Mouse (Mus musculus) spleen, adult 2 months (tissue): Measurements from ENCODE around the gene Col4a6.

Source experiments
- CTCF ChIP-seq: fragments of 200-500 bp; IDR thresholded peaks from 2 replicates; pipeline ENCODE4 v1.5.1; 2011; ENCODE audit warnings: mild to moderate bottlenecking, inconsistent platforms; ENCODE audit not compliant: insufficient read depth, insufficient read length, insufficient replicate concordance; ENCODE audit errors: extremely low read depth
- POLR2A ChIP-seq: fragments of 200-500 bp; IDR thresholded peaks from 2 replicates; pipeline ENCODE4 v1.6.1; 2011; ENCODE audit warnings: low read depth, low read length, inconsistent platforms

DNA sequence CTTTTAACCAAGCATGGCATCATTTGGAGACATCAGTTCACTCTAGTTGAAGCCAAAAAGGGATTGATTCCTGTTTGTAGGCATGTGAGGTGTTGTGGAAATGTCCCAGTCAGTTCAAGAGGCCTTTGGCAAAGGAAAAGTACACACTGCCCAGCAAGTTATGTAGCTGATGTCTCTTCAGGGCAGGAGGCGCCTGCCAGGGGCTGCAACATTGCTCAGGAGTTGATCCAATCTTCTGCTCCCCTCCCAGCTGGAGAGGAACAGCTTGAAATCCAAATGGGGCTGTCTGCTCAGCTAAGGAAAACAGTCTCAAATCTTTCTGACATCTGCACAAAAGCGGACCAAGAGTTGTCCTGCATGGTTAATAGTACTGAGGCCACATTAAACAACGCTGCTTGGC lies 149.7 kb downstream of the Col4a6 start:
- TF ChIP-seq POLR2A (no peak), CTCF (no peak)
